Mouse (Mus musculus) MN1 (cell line): ENCODE results near the gene Tmem208.

Source experiments
- DNase-seq: peaks from one replicate; pipeline ENCODE4 v3.0.0-alpha.2; 2016; ENCODE audit warnings: low spot score

Tmem208 gene

GRCm38 (mm10) chr8:105298351-105299252, 27.6 kb upstream of the Tmem208 start:
- DNase-seq: peak; percentile 65

- no peak for DNase-seq
Observed at GRCm38 (mm10) chr8:105299962-105300361, 26.2 kb upstream of the Tmem208 start.

GRCm38 (mm10) chr8:105303396-105303795, 22.8 kb upstream of the Tmem208 start:
- no peak for DNase-seq

- no peak for DNase-seq
Observed at GRCm38 (mm10) chr8:105303874-105304273, 22.3 kb upstream of the Tmem208 start.

- peak; percentile 78 for DNase-seq
Observed at GRCm38 (mm10) chr8:105304325-105305210, 21.6 kb upstream of the Tmem208 start.

- DNase-seq: peak; percentile 55
Observed at GRCm38 (mm10) chr8:105305211-105306145, 20.7 kb upstream of the Tmem208 start, which contains the start of gene Elmo3. Gene Elmo3 (plus strand): TSS chr8:105305601.

- DNase-seq: no peak
Observed at GRCm38 (mm10) chr8:105306146-105306691, 19.9 kb upstream of the Tmem208 start.

- DNase-seq: no peak
Observed at GRCm38 (mm10) chr8:105307670-105308069, 18.5 kb upstream of the Tmem208 start.

GRCm38 (mm10) chr8:105308428-105308827, 17.7 kb upstream of the Tmem208 start:
- no peak for DNase-seq

- DNase-seq: no peak
Observed at GRCm38 (mm10) chr8:105309142-105309847, 16.9 kb upstream of the Tmem208 start.

- no peak for DNase-seq
Observed at GRCm38 (mm10) chr8:105310118-105310517, 16.0 kb upstream of the Tmem208 start.

- DNase-seq: no peak
Observed at GRCm38 (mm10) chr8:105311718-105312117, 14.4 kb upstream of the Tmem208 start.

- no peak for DNase-seq
Observed at GRCm38 (mm10) chr8:105312891-105313481, 13.2 kb upstream of the Tmem208 start.

- DNase-seq: no peak
Observed at GRCm38 (mm10) chr8:105313622-105314402, 12.3 kb upstream of the Tmem208 start.

GRCm38 (mm10) chr8:105315073-105315769, 10.9 kb upstream of the Tmem208 start:
- DNase-seq: no peak

GRCm38 (mm10) chr8:105317941-105318340, 8.2 kb upstream of the Tmem208 start:
- no peak for DNase-seq

GRCm38 (mm10) chr8:105318662-105319190, 7.4 kb upstream of the Tmem208 start:
- DNase-seq: no peak

GRCm38 (mm10) chr8:105323183-105323582, 3.0 kb upstream of the Tmem208 start:
- DNase-seq: no peak
